Mouse (Mus musculus) lung, embryonic 16.5 days (tissue): ENCODE data around the gene Hsd17b13. TPM values are rescaled to one million over a fixed set of nuclear protein-coding genes. Genes with fewer than 3 reads are reported as not detected.
"Not testable (repeated sequence)": the region's sequence is repeated elsewhere in the genome, so short reads cannot be mapped to it uniquely, and the experiment has no call there.

ENCODE experiments used
- ATAC-seq: fragments of 200-750 bp; cut with Nextera tagmentation; 2 replicates; pipeline ENCODE4 v1.8.0; 2017; ENCODE audit warnings: low read depth, mild to moderate bottlenecking, moderate library complexity
- H3K27ac ChIP-seq: fragments of 300-500 bp; sonication (generic); 2 replicates; pipeline ENCODE4 v1.5.1; 2014; ENCODE audit warnings: mild to moderate bottlenecking, control low read depth, low read length
- H3K27me3 ChIP-seq: fragments of 300-500 bp; sonication (generic); 2 replicates; pipeline ENCODE4 v1.6.1; 2014; ENCODE audit warnings: low read depth, low read length, mixed read lengths; ENCODE audit not compliant: control insufficient read depth, insufficient read depth
- H3K36me3 ChIP-seq: fragments of 300-500 bp; sonication (generic); 2 replicates; pipeline ENCODE4 v1.6.1; 2014; ENCODE audit warnings: low read length; ENCODE audit not compliant: control insufficient read depth, insufficient read depth
- H3K4me1 ChIP-seq: fragments of 300-500 bp; sonication (generic); replicated peaks from 2 replicates; pipeline ENCODE4 v1.6.1; 2014; ENCODE audit warnings: low read length, mixed read lengths; ENCODE audit not compliant: control insufficient read depth, insufficient read depth
- H3K4me2 ChIP-seq: fragments of 300-500 bp; sonication (generic); 2 replicates; pipeline ENCODE4 v1.6.1; 2014; ENCODE audit warnings: low read depth, low read length, control low read depth
- H3K4me3 ChIP-seq: fragments of 300-500 bp; sonication (generic); 2 replicates; pipeline ENCODE4 v1.5.1; 2014; ENCODE audit warnings: mild to moderate bottlenecking, low read length, control low read depth
- H3K9ac ChIP-seq: fragments of 300-500 bp; sonication (generic); 2 replicates; pipeline ENCODE4 v1.6.1; 2014; ENCODE audit warnings: low read length, control low read depth
- H3K9me3 ChIP-seq: fragments of 300-500 bp; sonication (generic); 2 replicates; pipeline ENCODE4 v1.6.1; 2016; ENCODE audit warnings: low read length; ENCODE audit not compliant: control insufficient read depth
- WGBS: fragments of 180-500 bp; shearing (Covaris S2); extraction: QIAGEN DNeasy Blood & Tissue Kit; methylation state at CpG from one replicate; pipeline ENCODE4 v1.1.7; 2014; 5-methylcytosine and 5-hydroxymethylcytosine counted together
- polyA plus RNA-seq: library from polyadenylated mRNA; unstranded; fragments of >200 nt; fragmentation: Nextera tagmentation; extraction: Ambion mirVana; gene quantifications from 2 replicates; pipeline ENCODE4 v1.2.1, GENCODE M21; 2015

The Hsd17b13 gene
- polyA plus RNA-seq = 0.19 and 0.91 TPM in 2 replicates

DNA sequence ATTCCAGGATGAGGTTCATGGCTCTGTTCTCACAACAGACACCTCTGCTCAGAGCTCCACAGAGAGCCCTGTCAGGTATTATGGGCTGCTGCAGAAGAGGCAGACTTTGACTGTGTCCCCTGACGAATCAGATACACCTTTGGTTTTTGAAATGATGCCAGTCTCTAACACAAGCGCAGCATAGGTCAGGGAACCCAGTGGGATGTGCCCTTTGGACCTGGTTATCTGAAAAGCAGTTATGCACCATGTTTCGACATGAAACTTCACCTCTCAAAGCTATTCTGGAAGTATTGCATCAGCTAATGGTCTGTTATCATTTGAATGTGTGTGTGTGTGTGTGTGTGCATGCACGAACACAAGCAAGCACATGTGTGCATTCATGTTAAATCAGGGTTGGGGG is at the start of gene Hsd17b13:
TSS of gene Hsd17b13 (minus strand) at position 114 of the 400 bp plus-strand sequence.
- Histone ChIP-seq H3K4me3 (no peak within 1 kb of the TSS), H3K4me2 (no peak within 1 kb of the TSS), H3K4me1 (no peaks in the 10 kb centered on the region), H3K9ac (no peak within 1 kb of the TSS), H3K36me3 (no peaks in the 10 kb centered on the region), H3K27me3 (no peaks in the 10 kb centered on the region), H3K9me3 (no peaks in the 10 kb centered on the region), H3K27ac (no peak within 1 kb of the TSS)
- WGBS = 68% methylated on average over 4 of the region's 4 CpGs
- ATAC-seq = no peak

DNA sequence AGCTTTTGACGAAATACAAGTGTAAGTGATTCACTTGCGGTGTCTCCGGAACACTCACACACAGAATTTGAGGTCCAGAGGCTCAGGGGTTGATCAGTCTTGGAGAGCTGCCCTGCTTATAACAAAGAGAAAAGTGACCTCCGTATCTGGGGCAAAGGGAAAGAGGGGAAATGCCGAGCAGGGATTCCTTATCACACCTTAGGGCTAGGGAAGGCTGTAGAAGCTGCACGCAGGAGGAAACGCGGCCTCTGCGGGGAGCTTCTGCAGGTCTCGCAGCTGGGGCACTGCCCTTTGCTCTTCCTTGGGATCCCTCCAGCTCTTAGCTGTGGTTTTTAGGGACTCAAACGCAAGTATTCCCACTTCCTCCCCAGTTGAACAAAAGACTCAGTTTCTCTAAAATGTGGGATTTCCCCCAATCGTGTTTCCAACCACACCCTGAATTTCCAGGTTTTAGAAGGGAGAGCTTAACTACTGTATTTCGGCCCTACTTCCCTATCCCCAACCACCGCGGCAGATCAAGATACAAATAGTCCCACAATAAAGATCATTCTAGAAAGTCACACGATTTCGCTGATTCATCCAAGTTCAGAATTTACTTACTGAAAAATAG is 48.1 kb upstream of the Hsd17b13 start:
- Histone ChIP-seq H3K27ac (no peak overlapping the region), H3K4me2 (no peak overlapping the region), H3K4me3 (no peak overlapping the region), H3K9ac (0 out of 2 replicates have a peak overlapping the region, but pooled peaks have one; percentile 23), H3K9me3 (no peaks in the 10 kb centered on the region), H3K36me3 (no peaks in the 10 kb centered on the region), H3K4me1 (peaks cover 16% of the 10 kb centered on the region), H3K27me3 (no peaks in the 10 kb centered on the region)
- WGBS = 38% methylated on average over 17 of the region's 17 CpGs
- no peak for ATAC-seq

DNA sequence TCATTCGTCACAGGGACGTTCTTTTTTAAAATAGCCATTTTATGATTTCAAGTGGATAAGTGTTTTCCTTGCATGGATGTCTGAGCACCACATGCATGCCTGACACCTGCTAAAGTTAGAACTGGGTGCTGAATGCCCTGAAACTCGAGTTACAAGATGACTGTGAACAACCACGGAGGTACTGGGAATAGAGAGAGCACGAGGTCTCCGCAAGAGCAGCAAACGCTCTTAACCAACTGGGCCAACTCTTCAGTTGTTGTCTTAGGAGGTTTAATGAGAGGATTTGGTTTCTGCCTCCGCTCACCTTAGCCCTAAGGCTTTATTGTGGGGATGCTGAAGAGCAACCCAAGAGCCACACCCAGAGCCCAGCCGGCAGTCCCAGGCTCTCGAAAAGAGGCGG is 47.6 kb upstream of the Hsd17b13 start:
- Histone ChIP-seq H3K4me2 (no peak overlapping the region), H3K9ac (no peak overlapping the region), H3K27me3 (no peaks in the 10 kb centered on the region), H3K9me3 (no peaks in the 10 kb centered on the region), H3K4me3 (no peak overlapping the region), H3K36me3 (no peaks in the 10 kb centered on the region), H3K4me1 (peaks cover 21% of the 10 kb centered on the region), H3K27ac (no peak overlapping the region)
- no peak for ATAC-seq
- WGBS = 62% methylated on average over 11 of the region's 11 CpGs

DNA sequence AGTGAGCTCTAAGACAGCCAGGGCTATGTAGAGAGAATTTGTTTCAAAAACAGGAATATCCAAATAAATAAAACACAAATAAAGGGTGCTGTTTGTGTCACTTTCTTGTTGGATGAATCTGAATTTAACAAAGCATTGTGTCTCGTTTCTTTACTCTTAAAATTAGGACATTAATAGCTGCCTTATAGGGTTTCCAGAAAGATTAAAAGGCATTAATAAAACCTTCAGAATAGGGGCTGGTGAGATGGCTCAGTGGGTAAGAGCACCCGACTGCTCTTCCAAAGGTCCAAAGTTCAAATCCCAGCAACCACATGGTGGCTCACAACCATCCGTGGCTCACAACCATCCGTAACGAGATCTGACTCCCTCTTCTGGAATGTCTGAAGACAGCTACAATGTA is 47.0 kb upstream of the Hsd17b13 start:
- not testable (repeated sequence) for ATAC-seq
- WGBS = 77% methylated on average over 5 of the region's 5 CpGs

DNA sequence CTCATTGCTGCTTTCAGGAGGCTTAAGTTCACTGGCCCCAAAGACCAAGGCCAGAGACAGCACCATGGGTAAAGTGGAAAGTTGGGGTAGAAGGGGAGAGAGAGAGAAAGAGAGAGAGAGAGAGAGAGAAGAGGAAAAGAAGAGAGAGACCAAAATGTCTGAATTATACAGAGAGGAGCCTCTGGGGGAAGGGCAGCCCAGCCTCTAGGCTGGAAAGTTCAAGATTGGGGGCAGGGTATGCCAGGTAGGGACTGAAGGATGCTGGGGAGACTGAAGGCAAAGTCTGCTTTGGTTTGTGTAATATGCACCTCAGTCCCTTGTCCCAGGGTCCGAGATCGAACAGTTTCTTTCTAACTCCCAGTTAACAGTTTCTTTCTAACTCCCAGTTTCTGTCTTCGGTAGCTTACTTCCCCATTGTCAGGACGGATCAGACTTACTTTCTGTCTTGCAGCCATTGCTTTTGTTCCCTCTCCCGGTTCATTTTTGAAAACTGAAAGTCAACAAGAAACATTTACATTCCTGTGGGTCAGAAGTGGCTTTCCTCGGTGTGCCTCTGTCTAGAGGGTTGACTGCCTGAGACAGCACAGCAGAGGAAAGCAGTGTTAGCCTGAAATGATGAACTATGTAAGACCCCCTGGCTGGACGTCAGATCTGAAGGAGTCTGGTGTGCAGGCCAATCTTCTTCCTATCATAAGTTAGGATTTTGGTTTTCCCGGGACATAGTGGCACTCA is 46.2 kb upstream of the Hsd17b13 start:
- Histone ChIP-seq H3K36me3 (no peaks in the 10 kb centered on the region), H3K9me3 (no peaks in the 10 kb centered on the region), H3K4me2 (peak overlapping the region; percentile 32), H3K9ac (no peak overlapping the region), H3K4me1 (peaks cover 25% of the 10 kb centered on the region), H3K27me3 (no peaks in the 10 kb centered on the region), H3K4me3 (peak overlapping the region; percentile 16; the same call in 1 of the 2 replicates), H3K27ac (peak overlapping the region; percentile 52)
- 57% methylated on average over 8 of the region's 8 CpGs for WGBS
- ATAC-seq = no peak

More for the DNA sequence above, 47.0 kb upstream of the Hsd17b13 start:
- H3K4me3 ChIP-seq, H3K9ac ChIP-seq, H3K9me3 ChIP-seq, H3K4me2 ChIP-seq, H3K27me3 ChIP-seq, H3K36me3 ChIP-seq: not testable (repeated sequence)
- H3K27ac ChIP-seq = peak overlapping the region; percentile 26; the same call in 1 of the 2 replicates
- peaks cover 23% of the 10 kb centered on the region for H3K4me1 ChIP-seq

DNA sequence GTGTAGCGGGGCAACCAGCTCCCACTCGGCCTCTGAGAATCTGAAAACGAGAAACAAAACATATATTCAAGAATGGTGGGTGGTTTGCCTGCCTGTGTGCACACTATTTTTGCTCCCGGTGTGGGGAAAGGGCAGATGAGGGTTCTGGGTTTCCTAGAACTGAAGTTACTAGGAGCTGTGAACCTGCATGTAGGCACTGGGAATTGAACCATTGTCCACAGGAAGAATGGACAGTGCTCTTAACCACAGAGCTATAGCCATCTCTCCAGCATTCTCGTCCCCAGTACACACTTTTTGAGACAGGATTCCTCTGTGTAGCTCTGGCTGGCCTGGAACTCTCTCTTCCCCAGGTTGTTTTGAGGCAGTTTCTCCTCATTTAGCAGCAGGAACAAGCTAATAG is 45.3 kb upstream of the Hsd17b13 start:
- Histone ChIP-seq H3K4me3 (peak overlapping the region; percentile 68), H3K36me3 (peaks cover 2% of the 10 kb centered on the region; the same call in 1 of the 2 replicates), H3K27me3 (no peaks in the 10 kb centered on the region), H3K4me2 (peak overlapping the region; percentile 85), H3K9me3 (no peaks in the 10 kb centered on the region), H3K9ac (peak overlapping the region; percentile 72), H3K27ac (peak overlapping the region; percentile 91; the same call in 1 of the 2 replicates), H3K4me1 (peaks cover 25% of the 10 kb centered on the region)
- ATAC-seq = no peak
- 53% methylated on average over 5 of the region's 5 CpGs for WGBS

DNA sequence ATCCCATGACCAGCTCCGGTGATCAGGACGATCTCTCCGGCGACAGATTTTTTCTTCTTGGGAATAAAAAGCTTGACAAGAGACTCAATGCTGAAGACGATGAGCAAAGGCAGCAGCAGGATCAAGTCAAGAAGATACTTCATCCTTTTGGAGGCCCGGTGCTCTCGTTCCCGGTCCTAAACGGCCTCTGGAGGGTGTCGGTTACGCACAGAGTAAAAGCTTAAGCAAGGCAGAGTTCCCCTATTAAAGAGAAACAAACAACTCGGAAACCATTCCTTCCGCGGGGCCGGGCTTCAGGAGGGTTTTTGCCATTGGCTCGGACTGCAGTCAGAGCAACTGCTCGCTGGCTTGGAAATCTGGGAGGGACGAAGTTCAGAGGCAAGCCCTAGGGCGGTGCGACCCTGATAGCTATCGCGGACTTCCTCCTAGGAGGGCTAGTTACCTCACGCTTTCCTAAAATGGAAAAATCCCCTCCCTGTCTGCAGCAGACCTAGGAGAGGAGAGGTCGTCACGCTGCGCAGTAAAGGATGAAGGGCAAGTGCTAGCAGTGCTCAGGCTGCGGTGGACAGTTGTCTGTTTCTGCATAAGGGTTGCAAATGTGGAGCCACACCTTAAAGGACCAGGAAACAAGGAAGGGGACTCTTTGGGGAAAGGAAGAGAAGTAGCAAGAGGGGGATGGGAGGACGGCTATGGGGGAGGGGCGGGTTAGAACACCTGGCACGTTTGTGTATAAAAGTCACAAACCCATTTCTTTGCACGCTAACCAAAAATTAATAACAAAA is 44.6 kb upstream of the Hsd17b13 start, which contains the start of gene Hsd17b11:
TSS of gene Hsd17b11 (minus strand) at position 323 of the 782 bp plus-strand sequence.
- Histone ChIP-seq H3K9me3 (no peaks in the 10 kb centered on the region), H3K27me3 (no peaks in the 10 kb centered on the region), H3K4me2 (peak within 1 kb of the TSS; percentile 85), H3K27ac (peak within 1 kb of the TSS; percentile 91), H3K4me3 (peak within 1 kb of the TSS; percentile 68), H3K4me1 (peaks cover 25% of the 10 kb centered on the region), H3K36me3 (peaks cover 5% of the 10 kb centered on the region), H3K9ac (peak within 1 kb of the TSS; percentile 72)
- WGBS = under 1% methylated on average over 31 of the region's 31 CpGs
- peak; percentile 97 for ATAC-seq

DNA sequence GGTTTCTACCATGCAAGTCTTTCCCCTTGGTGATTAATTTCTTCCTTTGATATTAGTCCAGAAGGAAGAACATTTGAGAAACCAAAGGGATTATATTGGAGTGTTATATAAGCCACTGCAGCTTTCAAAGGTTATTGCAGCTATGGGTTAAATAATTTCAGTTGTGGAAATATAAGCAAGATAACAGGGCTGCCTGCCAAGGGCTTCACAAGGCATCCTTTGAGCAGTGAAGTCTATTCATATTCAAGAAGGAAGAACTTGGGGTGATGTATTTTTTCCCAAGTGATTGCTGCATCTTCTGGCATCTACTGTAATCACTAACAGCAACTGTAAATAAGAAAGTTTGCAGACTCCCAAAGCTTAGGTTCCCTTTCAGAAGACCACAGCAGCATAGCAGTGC is 34.2 kb upstream of the Hsd17b13 start:
- Histone ChIP-seq H3K4me3 (no peak overlapping the region), H3K9me3 (no peaks in the 10 kb centered on the region), H3K36me3 (peaks cover 2% of the 10 kb centered on the region; the same call in 1 of the 2 replicates), H3K27me3 (no peaks in the 10 kb centered on the region), H3K4me1 (no peaks in the 10 kb centered on the region), H3K9ac (no peak overlapping the region), H3K4me2 (no peak overlapping the region), H3K27ac (0 out of 2 replicates have a peak overlapping the region, but pooled peaks have one; percentile 2)
- ATAC-seq = peak; percentile 62

DNA sequence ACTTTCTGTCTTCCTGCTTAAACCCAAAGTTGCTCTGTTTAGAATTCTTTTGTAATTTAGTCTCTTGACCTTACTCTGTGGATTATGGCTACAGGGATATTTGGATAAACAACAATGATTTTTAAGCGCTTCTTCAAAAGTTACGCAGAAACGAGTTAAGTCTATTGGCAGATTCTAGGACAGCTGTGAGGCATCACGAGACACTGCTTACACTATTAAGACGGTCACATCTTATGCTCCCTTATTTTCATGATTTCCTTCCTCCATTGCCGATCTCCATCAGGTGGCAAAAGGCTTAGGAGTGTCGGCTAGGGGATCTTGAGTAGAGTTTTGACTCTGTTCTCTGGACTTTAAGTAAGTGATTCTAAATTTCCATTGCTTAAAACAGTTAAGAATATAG is 33.1 kb upstream of the Hsd17b13 start:
- Histone ChIP-seq H3K4me3 (no peak overlapping the region), H3K36me3 (peaks cover 3% of the 10 kb centered on the region; the same call in 1 of the 2 replicates), H3K4me2 (no peak overlapping the region), H3K9ac (no peak overlapping the region), H3K4me1 (no peaks in the 10 kb centered on the region), H3K27me3 (no peaks in the 10 kb centered on the region), H3K9me3 (no peaks in the 10 kb centered on the region), H3K27ac (no peak overlapping the region)
- ATAC-seq = peak; percentile 49; the same call in 1 of the 2 replicates
- 52% methylated on average over 7 of the region's 7 CpGs for WGBS
